Mouse (Mus musculus) neural tube, embryonic 11.5 days (tissue): Measurements from ENCODE around the gene Iqschfp. TPM values are rescaled to one million over a fixed set of nuclear protein-coding genes. Genes with fewer than 3 reads are reported as not detected.
A peak's percentile ranks its signal among the peaks of the same experiment; 100 is the strongest.

Source experiments
- ATAC-seq: fragments of 200-750 bp; cut with Nextera tagmentation; 2 replicates; pipeline ENCODE4 v1.8.0; 2017; ENCODE audit warnings: moderate number of reproducible peaks, mild to moderate bottlenecking, moderate TSS enrichment, moderate library complexity; ENCODE audit not compliant: insufficient read depth, low FRiP score, low TSS enrichment
- DNase-seq: peaks from one replicate; pipeline ENCODE4 v3.0.0-alpha.2; 2015; ENCODE audit warnings: low spot score
- H3K27ac ChIP-seq: fragments of 300-500 bp; sonication (generic); 2 replicates; pipeline ENCODE4 v1.5.1; 2014; ENCODE audit warnings: low read depth, mild to moderate bottlenecking, low read length
- H3K27me3 ChIP-seq: fragments of 300-500 bp; sonication (generic); 2 replicates; pipeline ENCODE4 v1.6.1; 2014; ENCODE audit warnings: mild to moderate bottlenecking, low read length, mixed read lengths; ENCODE audit not compliant: control insufficient read depth, insufficient read depth
- H3K36me3 ChIP-seq: fragments of 300-500 bp; sonication (generic); 2 replicates; pipeline ENCODE4 v1.6.1; 2014; ENCODE audit warnings: mild to moderate bottlenecking, low read length, moderate library complexity, mixed read lengths; ENCODE audit not compliant: control insufficient read depth, insufficient read depth
- H3K4me1 ChIP-seq: fragments of 300-500 bp; sonication (generic); 2 replicates; pipeline ENCODE4 v1.6.1; 2014; ENCODE audit warnings: low read length, mixed read lengths; ENCODE audit not compliant: control insufficient read depth, insufficient read depth
- H3K4me2 ChIP-seq: fragments of 300-500 bp; sonication (generic); 2 replicates; pipeline ENCODE4 v1.6.1; 2014; ENCODE audit warnings: low read depth, mild to moderate bottlenecking, moderate library complexity
- H3K4me3 ChIP-seq: fragments of 300-500 bp; sonication (generic); 2 replicates; pipeline ENCODE4 v1.5.1; 2014; ENCODE audit warnings: low read depth, low read length
- H3K9ac ChIP-seq: fragments of 300-500 bp; sonication (generic); 2 replicates; pipeline ENCODE4 v1.6.1; 2014; ENCODE audit warnings: mild to moderate bottlenecking, low read length
- H3K9me3 ChIP-seq: fragments of 300-500 bp; sonication (generic); 2 replicates; pipeline ENCODE4 v1.6.1; 2016; ENCODE audit warnings: low read length; ENCODE audit not compliant: control insufficient read depth
- WGBS: fragments of 180-500 bp; shearing (Covaris S2); extraction: QIAGEN DNeasy Blood & Tissue Kit; methylation state at CpG from one replicate; pipeline ENCODE4 v1.1.7; 2014; 5-methylcytosine and 5-hydroxymethylcytosine counted together
- polyA plus RNA-seq: library from polyadenylated mRNA; unstranded; fragments of >200 nt; fragmentation: Nextera tagmentation; extraction: Ambion mirVana; gene quantifications from 2 replicates; pipeline ENCODE4 v1.2.1, GENCODE M21; 2014

Gene Iqschfp
- polyA plus RNA-seq, 1 experiment from 2014 or later, result 0.37 TPM

- Histone ChIP-seq H3K9me3 (no peaks in the 10 kb centered on the region), H3K36me3 (no peaks in the 10 kb centered on the region), H3K9ac (no peak overlapping the region), H3K4me2 (no peak overlapping the region), H3K27ac (no peak overlapping the region), H3K4me1 (no peaks in the 10 kb centered on the region), H3K4me3 (no peak overlapping the region), H3K27me3 (no peaks in the 10 kb centered on the region)
- ATAC-seq, result no peak
- WGBS, result 64% methylated on average over 1 of the region's 1 CpGs
- no peak for DNase-seq
Measured at GRCm38 (mm10) chr3:68252335-68252734, 360.3 kb downstream of the Iqschfp start.

- Histone ChIP-seq H3K4me2 (no peak overlapping the region), H3K9me3 (no peaks in the 10 kb centered on the region), H3K36me3 (no peaks in the 10 kb centered on the region), H3K4me1 (no peaks in the 10 kb centered on the region), H3K4me3 (no peak overlapping the region), H3K9ac (no peak overlapping the region), H3K27me3 (no peaks in the 10 kb centered on the region), H3K27ac (no peak overlapping the region)
- 76% methylated on average over 6 of the region's 6 CpGs for WGBS
- DNase-seq (no peak), ATAC-seq (no peak)
Measured at GRCm38 (mm10) chr3:68262304-68262703, 370.3 kb downstream of the Iqschfp start.

GRCm38 (mm10) chr3:68267905-68268304 lies 375.9 kb downstream of the Iqschfp start:
- Histone ChIP-seq H3K27me3 (no peaks in the 10 kb centered on the region), H3K9me3 (no peaks in the 10 kb centered on the region), H3K36me3 (no peaks in the 10 kb centered on the region), H3K9ac (no peak overlapping the region), H3K4me3 (no peak overlapping the region), H3K4me1 (peaks cover 3% of the 10 kb centered on the region; the same call in 1 of the 2 replicates), H3K27ac (no peak overlapping the region), H3K4me2 (no peak overlapping the region)
- ATAC-seq (no peak), DNase-seq (no peak)
- 91% methylated on average over 4 of the region's 4 CpGs for WGBS

GRCm38 (mm10) chr3:68269251-68269650 lies 377.2 kb downstream of the Iqschfp start:
- Histone ChIP-seq H3K27me3 (no peaks in the 10 kb centered on the region), H3K27ac (no peak overlapping the region), H3K4me2 (no peak overlapping the region), H3K4me3 (no peak overlapping the region), H3K36me3 (no peaks in the 10 kb centered on the region), H3K9ac (no peak overlapping the region), H3K4me1 (peaks cover 3% of the 10 kb centered on the region; the same call in 1 of the 2 replicates), H3K9me3 (no peaks in the 10 kb centered on the region)
- WGBS, result 59% methylated on average over 4 of the region's 4 CpGs
- DNase-seq, result no peak
- ATAC-seq, result no peak

GRCm38 (mm10) chr3:68270246-68270645 lies 378.2 kb downstream of the Iqschfp start:
- WGBS, result 69% methylated on average over 6 of the region's 6 CpGs
- DNase-seq, result no peak
- no peak overlapping the region for H3K4me2 ChIP-seq
- H3K4me3 ChIP-seq, result no peak overlapping the region
- no peak overlapping the region for H3K9ac ChIP-seq
- no peaks in the 10 kb centered on the region for H3K36me3 ChIP-seq
- H3K27me3 ChIP-seq, result no peaks in the 10 kb centered on the region
- H3K4me1 ChIP-seq, result peaks cover 3% of the 10 kb centered on the region; the same call in 1 of the 2 replicates
- H3K27ac ChIP-seq, result no peak overlapping the region
- no peaks in the 10 kb centered on the region for H3K9me3 ChIP-seq
- ATAC-seq, result peak; percentile 54; the same call in 1 of the 2 replicates

- peaks cover 3% of the 10 kb centered on the region; the same call in 1 of the 2 replicates for H3K4me1 ChIP-seq
- DNase-seq, result peak; percentile 41
- no peaks in the 10 kb centered on the region for H3K9me3 ChIP-seq
- H3K9ac ChIP-seq, result no peak overlapping the region
- H3K27ac ChIP-seq, result no peak overlapping the region
- no peaks in the 10 kb centered on the region for H3K27me3 ChIP-seq
- peak; percentile 46; the same call in 1 of the 2 replicates for ATAC-seq
- H3K4me2 ChIP-seq, result no peak overlapping the region
- H3K36me3 ChIP-seq, result no peaks in the 10 kb centered on the region
- 32% methylated on average over 3 of the region's 3 CpGs for WGBS
- no peak overlapping the region for H3K4me3 ChIP-seq
Measured at GRCm38 (mm10) chr3:68271457-68271856, 379.4 kb downstream of the Iqschfp start.

- Histone ChIP-seq H3K36me3 (no peaks in the 10 kb centered on the region), H3K4me2 (no peak overlapping the region), H3K27ac (no peak overlapping the region), H3K4me3 (no peak overlapping the region), H3K27me3 (no peaks in the 10 kb centered on the region), H3K4me1 (peaks cover 3% of the 10 kb centered on the region; the same call in 1 of the 2 replicates), H3K9me3 (no peaks in the 10 kb centered on the region), H3K9ac (no peak overlapping the region)
- peak; percentile 68 for ATAC-seq
- peak; percentile 42 for DNase-seq
- 42% methylated on average over 3 of the region's 3 CpGs for WGBS
Measured at GRCm38 (mm10) chr3:68271881-68272280, 379.8 kb downstream of the Iqschfp start.

GRCm38 (mm10) chr3:68282844-68283594 lies 391.0 kb downstream of the Iqschfp start:
- H3K9me3 ChIP-seq, result no peaks in the 10 kb centered on the region
- 25% methylated on average over 7 of the region's 7 CpGs for WGBS

GRCm38 (mm10) chr3:68283595-68283991 lies 391.6 kb downstream of the Iqschfp start:
- Histone ChIP-seq H3K27ac (0 out of 2 replicates have a peak overlapping the region, but pooled peaks have one; percentile 60), H3K4me2 (peak overlapping the region; percentile 6; the same call in 1 of the 2 replicates), H3K4me3 (no peak overlapping the region), H3K9ac (no peak overlapping the region), H3K27me3 (no peaks in the 10 kb centered on the region), H3K4me1 (peaks cover 6% of the 10 kb centered on the region), H3K9me3 (no peaks in the 10 kb centered on the region), H3K36me3 (no peaks in the 10 kb centered on the region)
- no peak for DNase-seq
- ATAC-seq, result peak; percentile 35; the same call in 1 of the 2 replicates
- WGBS, result 36% methylated on average over 10 of the region's 10 CpGs

More at GRCm38 (mm10) chr3:68282844-68283594, 391.0 kb downstream of the Iqschfp start:
- H3K36me3 ChIP-seq, result no peaks in the 10 kb centered on the region
- peak; percentile 75 for ATAC-seq
- no peak overlapping the region for H3K4me3 ChIP-seq
- H3K4me1 ChIP-seq, result peaks cover 6% of the 10 kb centered on the region
- 0 out of 2 replicates have a peak overlapping the region, but pooled peaks have one; percentile 60 for H3K27ac ChIP-seq
- peak overlapping the region; percentile 6; the same call in 1 of the 2 replicates for H3K4me2 ChIP-seq
- DNase-seq, result peak; percentile 36
- H3K27me3 ChIP-seq, result no peaks in the 10 kb centered on the region
- no peak overlapping the region for H3K9ac ChIP-seq
